Mouse (Mus musculus) kidney, postnatal 14 days (tissue): Measurements from ENCODE around the gene Cxcl17.
"Not testable (repeated sequence)": the region's sequence is repeated elsewhere in the genome, so short reads cannot be mapped to it uniquely, and the experiment has no call there.

Source experiments
- DNase-seq: peaks from one replicate; pipeline ENCODE4 v3.0.0; 2022; ENCODE audit warnings: mixed read lengths

Gene Cxcl17

DNA sequence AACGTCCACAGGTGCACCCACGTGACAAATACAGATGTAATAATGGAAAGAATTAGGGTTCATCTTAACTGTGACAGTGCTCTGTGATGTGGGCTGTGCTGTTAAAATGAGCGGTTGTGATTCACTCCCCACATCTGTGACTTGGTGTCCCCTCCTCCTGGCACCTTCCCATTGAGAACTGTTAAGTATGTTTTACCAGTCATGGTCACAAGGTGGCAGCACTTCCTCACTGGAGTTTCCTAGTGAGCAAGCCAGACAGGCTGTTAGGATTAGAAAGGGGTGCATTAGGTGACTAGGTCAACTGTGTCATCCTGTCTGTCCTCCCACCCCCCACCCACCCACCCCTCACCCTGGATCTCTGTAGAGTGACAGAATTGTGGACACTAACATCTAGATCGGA is 11.7 kb upstream of the Cxcl17 start:
- peak; percentile 85 for DNase-seq

DNA sequence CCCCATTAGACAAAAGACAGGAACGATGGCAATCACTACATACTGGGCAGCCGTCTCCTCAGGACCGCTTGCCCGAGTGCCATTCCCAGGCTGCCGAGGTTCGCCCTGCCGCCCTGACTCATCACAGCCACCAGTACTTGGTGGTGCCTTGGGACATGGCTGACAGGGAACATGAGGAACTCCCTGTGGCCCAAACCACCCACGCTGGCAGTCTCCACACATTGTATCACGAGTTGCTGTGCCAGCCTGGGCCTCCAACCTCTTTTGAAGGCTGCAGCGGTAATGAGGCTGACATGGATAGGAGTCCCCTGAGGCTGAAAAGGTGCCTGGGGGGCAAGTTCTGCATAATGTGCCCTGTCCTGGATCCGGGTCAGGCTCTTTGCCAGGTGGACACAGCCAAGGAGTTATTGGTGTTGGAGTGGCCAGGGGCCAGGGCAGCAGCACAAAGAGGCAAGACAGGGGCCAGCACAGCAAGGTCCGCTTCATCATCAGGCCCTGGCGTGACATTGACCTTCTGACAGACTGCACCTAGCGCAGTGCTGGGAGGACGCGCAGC is 9.7 kb upstream of the Cxcl17 start:
- no peak for DNase-seq

DNA sequence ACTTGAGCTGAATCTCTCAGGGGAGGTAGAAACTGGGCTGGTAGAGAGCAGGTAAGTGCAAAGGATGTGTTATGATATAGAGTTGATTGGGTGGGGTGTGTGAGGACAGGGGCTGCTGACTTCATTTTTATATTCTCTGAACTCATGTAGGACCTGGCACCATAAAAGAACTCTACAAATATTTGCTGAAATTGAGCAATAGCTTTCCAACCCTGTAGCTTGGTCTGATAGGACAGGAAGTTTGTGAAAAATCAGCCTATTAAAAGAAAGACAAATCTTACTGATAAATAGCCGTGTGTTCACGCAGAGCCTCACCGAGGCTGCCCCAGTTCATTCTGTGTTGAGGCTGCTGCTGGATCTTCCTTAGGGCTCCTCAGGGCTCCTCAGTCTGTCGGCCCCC is 7.3 kb upstream of the Cxcl17 start:
- DNase-seq, result no peak

DNA sequence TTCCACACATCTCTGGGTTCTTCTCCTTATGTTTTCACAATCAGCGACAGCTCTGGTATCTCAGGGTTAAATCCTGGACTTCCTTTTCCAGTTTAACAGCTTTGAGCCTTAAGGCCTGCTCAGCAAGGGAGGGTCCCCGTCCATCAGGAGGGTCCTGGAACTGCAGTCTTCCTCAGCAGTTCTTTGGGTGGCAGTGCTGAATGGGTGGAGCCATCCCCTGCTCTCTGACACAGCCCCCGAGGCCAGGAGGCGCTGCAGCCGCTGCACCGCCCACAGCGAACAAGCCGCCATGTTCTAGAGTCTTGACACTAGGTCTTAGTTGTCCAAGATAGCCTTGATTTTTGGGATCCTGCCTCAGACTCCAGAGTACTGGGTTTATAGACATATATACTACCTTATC is 6.8 kb upstream of the Cxcl17 start:
- no peak for DNase-seq

DNA sequence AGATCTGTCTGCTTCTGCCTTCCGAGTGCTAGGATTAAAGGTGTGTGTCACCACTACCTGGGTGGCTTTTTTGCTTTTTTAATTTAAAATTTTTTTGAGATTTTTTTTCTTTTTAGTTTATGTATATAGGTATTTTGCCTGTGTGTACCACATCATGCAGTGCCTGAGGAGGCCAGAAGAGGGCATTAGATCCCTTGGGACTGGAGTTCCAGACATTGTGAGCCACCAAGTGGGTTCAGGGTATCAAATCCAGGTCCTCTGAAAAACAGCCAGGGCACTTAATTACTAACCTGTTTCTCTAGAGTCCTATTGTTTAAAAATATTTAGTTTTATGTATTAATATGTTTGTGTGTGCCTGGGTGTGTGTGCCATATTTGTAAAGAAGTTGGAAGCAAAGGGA is 4.9 kb upstream of the Cxcl17 start:
- DNase-seq, result peak; percentile 35

DNA sequence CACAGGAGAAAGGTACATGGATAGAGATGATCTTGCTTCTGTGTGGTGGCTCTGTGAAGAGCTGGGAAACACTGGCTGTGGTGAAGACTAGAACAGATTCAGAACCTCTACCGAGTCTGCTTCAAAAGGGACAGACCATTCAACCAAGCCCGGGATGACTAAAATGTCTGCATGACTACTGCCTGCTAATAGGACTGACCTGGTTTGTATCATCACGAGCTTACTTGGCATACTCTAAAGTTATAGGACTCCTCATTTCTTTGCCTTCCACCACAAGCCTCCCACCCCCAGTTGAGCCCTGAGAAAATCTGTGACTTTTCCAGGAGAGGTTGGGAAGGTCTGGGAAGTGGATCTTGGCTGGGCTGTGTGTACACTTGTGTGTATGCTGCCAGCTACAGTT is 825 bp downstream of the Cxcl17 start:
- no peak for DNase-seq

DNA sequence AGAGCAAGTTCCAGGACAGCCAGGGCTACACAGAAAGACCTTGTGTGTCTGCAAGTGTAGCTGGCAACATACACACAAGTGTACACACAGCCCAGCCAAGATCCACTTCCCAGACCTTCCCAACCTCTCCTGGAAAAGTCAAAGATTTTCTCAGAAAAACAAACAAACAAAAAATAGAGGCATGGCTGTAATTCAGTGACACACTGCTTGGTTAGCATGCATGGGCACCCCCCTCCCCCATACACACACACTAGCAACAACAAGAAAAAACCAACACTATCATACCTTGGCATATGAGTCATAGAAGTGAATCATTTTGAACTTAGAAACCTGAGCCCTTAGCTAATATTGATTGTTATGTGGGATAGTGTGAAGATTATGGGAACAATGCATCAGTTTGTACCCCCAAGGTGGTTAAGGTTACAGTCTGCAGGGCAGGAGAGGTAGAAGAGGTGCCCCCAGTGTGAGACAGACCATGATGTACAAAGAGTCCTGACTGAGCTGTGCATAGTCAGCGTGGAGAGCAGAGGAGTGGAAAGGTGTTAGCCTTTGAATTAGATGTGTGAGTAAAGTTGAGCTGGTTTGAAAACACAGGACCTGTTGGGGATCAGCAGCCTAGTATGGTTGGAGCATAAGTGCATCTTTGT is 1.6 kb downstream of the Cxcl17 start:
- no peak for DNase-seq

DNA sequence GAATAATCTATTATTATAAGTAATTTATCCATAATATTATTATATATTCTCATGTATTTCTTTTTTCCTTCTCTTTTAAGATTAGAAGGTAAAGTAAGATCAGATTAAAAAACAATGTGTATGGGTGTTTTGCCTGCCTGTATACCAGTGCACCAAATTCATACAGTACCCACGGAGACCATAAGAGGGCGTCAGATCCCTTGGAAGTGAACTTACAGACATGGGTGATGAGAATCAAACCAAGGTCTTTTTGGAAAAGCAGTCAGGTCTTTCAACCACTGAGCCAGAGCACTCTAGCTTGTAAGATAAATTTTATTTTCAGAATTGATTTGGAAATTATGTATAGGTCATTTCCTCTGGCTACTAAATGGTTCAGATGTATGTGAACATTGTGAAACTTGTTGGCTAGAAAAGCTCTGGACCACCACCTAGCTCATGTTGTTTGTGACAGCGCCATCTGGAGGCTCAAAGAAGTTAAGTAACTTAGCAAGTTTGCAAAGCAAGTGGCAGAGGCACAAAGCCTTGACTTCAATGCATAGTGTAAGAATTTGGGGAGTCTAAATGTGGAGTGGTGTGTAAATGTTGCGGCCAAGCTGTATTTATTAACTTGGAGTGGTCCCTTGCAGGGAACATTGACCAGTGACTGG is 3.4 kb downstream of the Cxcl17 start:
- no peak for DNase-seq

DNA sequence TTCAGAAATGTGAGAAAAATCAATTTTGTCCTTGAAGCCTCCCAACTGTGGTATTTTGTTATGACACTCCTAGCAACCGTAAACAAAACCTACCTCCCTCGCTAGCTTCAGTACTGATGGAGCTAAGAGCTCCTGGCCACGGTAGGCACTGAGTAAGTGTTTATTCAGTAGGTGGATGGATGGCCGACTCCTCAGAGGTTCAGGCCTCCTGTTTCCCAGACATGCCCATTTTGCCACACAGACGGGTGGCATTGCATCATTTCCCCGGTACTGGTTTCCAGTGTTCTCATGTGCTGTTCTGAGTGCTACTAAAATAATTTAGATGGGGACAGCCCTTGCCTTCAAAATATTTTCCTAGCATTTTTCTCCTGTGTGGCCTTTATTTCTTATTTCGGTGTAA is 6.2 kb downstream of the Cxcl17 start:
- DNase-seq, result no peak

DNA sequence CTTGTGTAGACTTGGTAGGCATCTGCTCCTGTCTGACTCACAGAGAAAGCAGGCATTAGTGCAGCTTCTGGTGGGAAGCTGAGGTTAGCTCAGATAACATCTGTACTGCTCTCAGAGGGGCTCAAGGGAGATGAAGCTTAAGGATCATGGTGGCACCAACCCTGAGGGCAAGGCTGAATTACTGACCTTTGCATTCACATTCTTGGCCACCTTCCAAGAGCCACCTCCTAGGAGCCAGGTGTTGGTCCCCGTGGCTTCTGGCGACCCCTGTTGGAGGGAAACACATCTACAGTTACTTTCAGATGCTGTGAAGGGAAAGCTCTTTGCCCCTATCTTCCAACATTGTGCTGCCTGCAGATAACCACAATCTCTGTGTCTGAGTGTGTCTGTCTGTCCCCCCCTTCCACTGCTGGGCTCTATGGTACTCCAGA is 10.0 kb downstream of the Cxcl17 start:
- DNase-seq, result peak; percentile 86

DNA sequence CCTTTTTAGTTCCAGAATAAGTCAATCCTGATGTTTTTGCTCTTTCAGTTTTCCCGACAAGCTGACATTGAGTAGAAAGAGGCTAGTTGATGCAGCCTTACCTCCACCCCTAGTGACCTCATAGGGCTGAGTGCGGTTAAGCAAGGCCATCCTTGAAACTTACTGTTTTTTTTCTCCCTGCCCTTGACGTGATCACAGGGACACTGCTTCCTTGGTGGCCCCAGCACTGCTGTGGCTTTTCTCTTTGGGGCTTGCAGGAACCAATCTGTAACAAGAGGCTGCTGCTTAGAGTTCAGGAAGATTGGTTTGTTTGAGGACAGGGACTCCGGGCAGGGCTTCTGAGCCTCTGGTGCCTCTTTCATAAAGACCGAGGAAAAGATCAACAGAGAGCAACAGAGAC is 10.7 kb downstream of the Cxcl17 start:
- DNase-seq, result no peak

DNA sequence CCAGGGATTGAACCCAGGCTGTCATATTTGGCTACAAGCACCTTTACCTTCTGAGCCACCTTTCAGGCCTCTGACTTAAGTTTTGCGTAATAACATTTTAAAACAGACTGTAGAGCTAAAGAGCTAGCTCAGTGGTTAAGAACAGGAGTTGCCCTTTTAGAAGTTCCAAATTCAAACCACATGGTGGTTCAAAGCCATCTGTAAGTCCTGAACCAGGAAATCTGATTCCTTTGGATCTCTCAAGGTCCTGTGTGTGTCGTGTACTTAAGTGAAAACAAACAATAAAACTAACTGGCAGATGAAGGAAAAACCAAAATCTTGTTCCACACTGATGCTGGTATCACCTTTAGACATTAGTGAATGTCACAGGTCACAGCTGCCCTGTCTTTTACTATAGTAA is 11.1 kb downstream of the Cxcl17 start:
- no peak for DNase-seq

DNA sequence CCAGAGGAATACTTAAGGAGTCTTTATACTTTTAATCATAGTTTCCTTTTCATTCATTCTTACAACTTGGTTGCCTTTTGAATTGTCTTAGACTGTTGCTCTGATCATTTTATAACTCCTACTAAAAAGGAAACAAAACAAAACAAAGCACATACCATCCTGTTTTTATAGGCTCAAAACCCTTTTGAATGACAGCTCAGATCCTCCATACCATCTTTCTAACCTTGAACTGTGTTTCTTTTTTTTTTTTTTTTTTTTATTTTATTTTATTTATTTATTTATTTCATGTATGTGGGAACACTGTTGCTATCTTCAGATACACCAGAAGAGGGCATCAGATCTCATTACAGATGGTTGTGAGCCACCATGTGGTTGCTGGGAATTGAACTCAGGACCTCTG is 13.7 kb downstream of the Cxcl17 start:
- not testable (repeated sequence) for DNase-seq

DNA sequence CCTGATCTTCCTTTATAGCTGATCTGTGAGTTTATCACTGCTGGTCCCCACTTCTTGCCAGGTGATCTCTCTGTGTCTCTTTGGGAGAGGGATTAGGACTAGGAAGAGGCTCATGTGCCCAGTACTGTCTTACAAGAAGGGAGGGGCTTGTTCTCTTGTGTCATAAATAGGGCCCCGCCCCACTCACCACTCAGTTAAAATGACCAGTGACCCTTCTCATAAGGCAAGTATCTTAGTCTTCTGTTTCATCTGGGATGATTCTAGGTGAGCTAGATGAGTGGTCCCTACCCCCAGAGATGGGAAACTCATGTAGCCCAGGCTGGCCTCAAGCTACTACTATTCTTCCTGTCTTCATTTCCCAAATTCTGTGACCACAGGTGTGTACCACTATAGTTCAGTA is 14.1 kb downstream of the Cxcl17 start, which contains the start of gene Lipe:
Lipe (minus strand) TSS at position 101 of the 400 bp plus-strand sequence.
- DNase-seq, result no peak

DNA sequence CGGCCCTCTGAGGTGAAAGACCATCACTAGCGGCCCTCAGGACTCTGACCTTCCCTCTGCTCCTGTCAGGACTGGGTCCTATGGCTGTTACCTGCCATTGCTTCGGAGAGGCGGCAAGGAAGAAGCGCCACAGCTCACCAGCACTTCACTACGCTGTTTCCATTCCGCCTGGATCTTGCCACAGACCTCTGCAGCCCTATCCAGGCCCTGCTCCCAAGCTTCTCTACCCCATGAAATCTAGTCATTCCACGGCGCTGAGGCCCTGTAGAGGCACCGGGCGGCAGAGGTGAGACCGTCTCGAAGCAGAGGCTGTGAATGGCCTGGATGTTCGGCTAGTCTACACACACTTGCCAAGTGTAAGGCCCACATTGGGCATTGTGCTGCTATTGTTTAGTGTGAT is 16.1 kb downstream of the Cxcl17 start:
- no peak for DNase-seq

DNA sequence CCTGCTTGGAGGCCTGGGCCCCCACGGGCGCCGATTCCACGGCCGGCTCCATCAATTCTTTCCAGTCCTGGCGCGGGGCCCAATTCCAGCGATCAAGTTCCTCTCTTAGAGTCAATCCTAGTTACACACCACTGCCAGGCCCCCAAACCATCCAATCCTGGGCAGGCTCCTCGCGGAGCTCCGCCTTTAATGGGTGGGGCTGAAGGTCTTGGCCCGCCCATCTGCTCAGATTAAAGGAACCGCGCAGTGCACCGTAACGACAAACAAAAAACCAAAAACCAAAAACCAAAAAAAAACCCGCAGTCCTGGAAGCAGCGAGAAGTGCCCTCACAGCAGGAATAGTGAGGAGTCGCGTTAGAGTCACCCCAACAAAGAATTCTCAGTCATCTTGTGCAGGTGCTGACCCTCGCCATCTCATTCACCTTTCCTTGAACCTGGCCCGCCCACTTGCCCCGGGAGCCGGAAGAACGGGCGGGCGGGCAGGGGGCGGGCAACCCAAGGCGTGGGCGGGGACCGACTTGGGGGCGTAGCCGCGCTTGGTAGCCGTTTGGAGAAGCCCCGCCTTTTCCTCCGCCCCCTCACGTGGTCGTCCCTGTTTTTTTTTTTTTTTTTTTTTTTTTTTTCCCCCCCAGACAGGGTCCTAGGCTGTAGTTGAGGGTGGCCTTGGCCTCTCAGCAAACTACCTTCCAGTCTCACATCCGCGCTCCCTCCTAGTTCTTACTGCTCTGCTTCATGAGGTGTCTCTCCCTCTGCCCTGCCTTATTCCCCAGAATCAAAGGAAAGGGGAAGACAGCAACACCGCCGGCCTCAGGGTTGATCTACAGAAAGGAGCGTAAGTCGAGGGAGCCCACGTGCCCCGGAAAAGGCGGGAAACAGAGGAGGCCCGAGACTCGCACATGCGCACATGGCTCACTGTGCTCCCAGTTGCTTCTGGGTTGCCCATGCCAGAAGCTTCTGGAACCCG is 16.8 kb downstream of the Cxcl17 start:
- DNase-seq, result peak; percentile 97

DNA sequence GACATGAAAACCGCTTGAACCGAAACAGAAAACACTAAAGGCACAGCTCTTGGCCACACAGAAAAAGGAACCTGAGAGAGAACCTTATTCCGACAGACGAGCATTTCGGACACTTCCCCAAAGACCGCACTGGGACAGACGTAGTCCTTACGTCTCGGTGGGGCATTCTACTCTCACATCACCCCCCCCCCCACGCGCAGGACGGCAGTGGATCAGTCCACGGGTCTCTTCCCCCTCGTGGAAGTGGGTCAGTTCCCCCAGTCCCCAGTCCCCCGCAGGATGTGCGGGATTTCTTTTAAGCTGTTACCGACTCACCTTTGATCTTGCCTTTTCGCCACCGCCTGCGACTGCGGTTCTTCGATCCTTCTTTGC is 17.5 kb downstream of the Cxcl17 start:
- no peak for DNase-seq

DNA sequence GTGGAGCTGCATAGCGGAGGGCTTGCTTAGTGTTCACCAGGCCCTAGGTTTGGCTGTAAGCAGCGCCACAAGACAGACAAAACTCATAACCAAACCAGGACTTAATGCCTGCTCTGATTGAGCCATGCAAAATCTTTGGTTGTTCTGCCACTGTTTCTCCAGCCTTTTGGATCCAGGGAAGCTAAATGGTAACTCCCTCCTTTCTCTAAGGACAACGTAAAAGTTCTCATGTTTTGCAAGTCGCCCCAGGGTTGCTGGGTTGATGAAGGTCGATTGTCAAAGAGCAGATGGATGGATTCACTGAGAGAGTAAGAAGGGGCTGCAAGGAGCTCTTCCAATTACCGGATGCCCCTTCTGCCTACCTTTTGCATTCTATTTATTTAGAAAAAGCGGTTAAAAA is 17.9 kb downstream of the Cxcl17 start:
- no peak for DNase-seq

DNA sequence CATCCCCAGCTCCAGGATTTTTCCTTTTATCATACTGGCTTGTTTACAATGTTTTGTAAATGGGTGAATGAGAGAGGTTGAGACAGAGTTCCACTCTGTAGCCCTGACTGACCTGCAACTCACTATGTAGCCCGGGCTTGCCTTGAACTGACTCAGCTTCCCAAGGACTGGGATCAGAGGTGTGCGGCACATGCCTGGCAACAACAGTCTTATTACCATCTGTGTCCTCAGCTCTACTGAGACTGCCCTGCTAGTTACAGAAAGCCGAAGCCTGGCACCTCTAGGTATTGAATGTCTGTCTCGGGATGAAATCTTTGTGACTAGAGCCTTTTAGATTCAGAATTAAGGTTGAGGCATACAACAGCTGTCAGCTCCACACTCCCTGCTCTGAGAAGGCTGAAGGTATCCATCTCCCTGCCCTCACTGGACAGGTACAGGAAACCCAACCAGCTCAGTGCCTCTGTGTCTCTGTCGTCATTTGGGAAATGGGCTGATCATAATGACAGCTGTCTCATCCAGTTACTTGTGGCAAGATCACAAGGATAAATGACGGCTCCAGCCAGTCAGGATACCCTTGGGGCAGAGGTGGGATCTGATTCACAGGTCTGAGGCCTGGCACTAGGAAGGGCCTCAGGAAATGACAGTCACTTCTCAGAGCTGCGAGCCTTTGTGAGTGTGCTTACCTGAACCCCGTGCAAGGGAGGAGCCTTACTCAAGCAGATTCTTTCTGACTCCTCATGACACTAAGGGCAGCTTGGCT is 19.1 kb downstream of the Cxcl17 start:
- no peak for DNase-seq

DNA sequence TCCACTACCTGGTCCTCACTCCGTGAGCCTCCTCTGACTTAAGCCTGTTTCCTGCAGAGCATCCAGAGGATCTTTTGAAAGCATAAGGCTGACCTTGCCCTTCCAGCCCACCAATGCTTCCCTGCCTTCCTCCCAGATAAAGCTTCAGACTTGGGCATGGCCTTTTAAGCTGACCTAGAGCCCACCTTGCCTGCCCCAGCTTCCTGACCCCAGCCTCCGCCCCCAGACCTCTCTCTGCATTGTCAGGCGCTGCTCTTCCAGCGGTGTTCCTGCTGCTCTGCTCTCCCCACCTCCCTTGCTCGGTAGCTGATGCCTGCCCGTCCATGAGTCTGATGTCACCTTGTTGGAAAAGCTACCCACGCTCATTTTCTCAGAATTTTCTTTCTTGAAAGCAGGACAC is 19.8 kb downstream of the Cxcl17 start:
- no peak for DNase-seq

DNA sequence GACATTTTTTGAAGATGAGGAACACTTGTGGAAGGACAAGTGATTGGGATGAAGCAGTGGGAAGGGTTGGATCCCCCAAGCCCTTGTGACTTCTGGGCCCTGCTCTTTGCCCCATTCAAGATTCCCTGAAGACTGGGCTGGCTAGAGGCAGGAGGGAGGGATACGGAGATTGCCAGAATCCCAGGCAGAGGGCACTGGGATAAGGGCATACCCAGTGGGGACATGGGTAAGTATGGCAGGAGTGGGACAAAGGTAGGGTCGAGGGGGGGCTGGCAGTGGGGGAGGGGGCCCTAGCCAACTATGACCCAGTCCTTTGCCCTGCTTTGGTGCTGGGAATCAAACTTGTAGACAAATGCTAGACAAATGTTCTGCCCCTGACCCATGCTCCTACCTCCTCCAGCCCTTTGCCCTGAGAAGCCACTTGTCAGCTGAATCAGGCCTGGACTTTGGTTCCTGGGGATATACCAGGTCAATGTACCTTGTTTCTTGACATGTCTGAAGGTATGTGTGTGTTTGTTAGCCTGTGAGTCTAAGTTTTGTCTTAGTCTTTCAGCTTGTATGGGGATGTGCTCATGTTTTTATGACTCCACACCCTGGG is 20.7 kb downstream of the Cxcl17 start:
- peak; percentile 52 for DNase-seq

DNA sequence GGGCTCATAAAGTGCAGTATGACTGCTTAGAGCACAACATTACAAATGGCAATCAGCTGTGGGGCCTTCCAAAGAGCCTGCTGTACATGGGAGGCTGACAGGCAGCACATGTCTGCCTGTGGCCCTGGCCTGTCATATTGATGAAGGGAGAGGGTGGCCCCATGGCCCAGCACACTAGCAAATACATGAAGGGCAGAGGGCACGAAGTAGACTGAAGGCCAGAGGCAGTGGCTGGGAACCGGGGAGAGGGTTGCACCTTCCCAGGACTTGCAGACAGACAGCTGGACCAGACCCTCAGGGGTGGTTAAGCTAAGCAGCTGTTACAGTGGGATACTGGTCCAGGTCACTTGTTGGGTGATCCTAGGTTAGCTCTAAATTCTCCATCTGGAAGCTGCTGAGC is 21.7 kb downstream of the Cxcl17 start:
- DNase-seq, result no peak
